Mouse (Mus musculus) heart, adult 11 months (tissue): ENCODE measurements around the gene Mn1.

ENCODE experiments used
- DNase-seq: peaks from one replicate; pipeline ENCODE4 v3.0.0; 2022

The Mn1 gene

DNA sequence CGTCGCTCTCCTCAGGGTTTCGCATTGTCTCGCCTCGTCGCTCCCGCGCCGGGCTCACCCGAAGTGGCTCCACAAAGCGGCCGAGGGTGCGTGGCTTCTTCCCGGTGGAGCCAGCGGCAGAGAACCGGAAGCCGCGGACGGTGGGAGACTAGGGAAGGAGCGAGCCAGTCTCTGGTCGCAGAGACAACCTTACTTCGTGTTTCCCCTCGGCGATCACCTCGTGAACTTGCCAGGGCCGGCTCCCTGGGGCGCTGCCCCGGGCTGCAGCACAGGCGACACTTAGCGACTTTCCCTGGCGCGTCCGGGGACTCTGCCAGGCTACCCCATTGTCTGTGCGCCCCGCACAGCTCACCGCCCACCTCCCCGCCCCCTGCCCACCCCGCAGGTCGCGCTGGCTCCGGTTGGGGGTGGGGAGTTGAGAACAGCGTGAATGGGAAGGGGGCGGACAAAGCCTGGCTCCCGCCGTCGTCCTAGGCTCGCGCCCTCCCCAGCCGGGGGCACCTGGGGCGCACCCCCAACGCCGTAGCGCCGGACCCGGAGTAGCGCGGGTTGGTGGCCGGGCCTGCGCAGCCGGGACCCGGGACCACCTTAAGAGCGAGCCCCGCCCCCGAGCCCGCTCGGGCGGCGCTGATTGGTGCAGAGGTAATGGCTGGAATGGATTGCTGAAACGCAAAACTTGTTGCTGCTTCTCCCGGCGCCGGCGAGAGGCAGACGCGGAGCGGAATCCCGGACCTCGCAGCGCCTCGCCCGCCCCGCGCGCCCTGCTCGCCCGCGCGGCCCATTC, at the start of gene Mn1:
Mn1 (plus strand) TSS at position 772 of the 784 bp plus-strand sequence.
- peak; percentile 99 for DNase-seq

DNA sequence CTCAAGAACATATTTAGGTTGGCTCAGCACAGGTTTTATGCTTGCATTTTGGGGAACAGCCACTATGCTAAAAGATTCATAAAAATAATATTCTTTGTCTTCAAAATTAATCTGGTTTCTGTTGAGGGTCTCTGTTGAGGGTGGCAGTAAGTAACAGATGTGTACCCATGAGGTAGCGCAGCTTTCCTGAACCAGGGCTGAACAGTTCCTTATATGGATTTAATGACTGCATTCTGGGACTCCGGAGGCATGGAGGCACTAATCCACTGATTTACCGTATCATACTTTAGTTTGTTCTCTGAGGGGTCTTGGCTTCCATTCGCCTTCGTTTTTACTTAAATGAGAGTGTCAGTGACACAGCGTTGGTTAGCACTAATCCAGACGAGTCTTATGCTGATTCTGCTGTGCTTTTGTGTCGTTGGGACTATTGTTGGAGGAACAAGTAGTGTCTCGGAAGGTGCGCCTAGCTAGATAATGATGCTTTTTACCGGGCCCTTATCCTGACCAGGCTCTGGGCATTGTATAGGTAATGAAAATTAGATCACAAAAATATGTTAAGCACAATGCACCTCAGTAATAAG, 49.1 kb upstream of the Mn1 start:
- no peak for DNase-seq

DNA sequence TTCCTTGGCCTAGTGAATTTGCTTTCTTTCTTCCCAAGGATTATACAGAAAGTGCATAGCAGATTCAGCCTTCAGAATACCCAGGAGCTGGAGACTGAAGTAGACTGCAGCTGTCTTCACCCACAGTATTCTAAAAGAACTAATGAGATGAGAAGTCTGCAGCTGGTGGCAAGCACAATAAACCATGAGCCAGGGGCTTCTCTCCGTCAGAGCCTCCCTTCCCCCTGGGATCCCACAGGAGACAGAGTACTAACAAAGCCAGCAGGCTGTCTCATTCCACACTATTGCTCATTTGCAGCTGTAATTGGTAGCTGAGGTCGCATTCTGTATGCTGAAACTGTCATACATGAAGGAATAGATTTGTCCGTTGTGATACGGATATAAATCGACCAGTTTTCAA, 48.6 kb upstream of the Mn1 start:
- DNase-seq: no peak

DNA sequence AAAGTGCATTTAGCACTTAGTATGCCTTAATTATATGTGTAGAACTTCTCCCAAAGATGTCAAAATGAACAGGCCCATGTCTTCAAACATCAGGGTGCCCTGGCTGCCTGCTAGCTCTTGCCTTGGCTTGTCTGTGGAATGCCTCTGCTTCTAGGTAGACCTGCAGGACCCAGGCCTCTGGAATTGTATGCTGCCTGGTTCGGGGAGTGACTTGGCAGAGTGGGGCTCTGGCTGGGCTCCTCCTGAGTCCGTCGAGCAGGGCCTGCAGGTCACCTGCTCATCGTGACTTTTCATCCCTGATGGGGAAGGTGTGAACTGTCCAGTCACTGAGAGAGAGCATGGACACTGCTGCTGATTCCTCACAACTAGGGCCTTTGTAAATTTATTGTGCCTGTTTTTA, 41.5 kb upstream of the Mn1 start:
- no peak for DNase-seq

DNA sequence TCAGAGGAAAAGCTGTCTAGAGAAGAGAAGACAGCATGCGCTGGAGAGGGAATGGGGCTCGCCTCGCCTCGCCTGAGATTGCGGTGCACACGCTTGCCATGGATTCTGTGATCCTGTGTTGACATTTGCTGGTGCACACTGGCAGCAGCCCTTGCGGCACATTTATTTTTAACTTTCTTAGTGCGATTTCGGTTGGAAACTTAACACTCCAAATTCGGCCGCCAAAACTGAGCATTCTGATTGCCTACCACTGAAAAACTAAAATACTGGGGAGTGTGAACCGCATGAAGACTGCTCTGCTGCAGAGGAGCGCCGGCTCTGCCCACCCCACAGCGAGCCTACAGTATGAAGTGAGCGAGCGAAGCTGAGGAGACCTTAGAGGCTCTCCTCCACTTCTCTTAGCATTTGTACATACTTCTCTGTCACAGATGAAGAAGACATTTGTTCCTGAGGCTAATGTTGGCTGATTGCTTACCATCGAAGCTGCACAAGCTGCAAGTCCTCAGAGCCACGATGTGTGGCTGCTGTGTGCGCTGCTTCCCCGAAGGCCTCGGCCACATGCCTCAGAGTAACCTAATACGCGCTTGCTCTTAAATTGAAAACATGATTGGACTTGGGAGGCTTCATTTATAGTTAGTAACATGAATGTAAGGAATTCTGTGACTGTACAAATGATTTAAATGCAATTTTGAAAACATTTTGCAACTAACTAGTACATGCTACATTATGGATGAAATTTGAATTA, 40.7 kb upstream of the Mn1 start:
- DNase-seq: no peak

DNA sequence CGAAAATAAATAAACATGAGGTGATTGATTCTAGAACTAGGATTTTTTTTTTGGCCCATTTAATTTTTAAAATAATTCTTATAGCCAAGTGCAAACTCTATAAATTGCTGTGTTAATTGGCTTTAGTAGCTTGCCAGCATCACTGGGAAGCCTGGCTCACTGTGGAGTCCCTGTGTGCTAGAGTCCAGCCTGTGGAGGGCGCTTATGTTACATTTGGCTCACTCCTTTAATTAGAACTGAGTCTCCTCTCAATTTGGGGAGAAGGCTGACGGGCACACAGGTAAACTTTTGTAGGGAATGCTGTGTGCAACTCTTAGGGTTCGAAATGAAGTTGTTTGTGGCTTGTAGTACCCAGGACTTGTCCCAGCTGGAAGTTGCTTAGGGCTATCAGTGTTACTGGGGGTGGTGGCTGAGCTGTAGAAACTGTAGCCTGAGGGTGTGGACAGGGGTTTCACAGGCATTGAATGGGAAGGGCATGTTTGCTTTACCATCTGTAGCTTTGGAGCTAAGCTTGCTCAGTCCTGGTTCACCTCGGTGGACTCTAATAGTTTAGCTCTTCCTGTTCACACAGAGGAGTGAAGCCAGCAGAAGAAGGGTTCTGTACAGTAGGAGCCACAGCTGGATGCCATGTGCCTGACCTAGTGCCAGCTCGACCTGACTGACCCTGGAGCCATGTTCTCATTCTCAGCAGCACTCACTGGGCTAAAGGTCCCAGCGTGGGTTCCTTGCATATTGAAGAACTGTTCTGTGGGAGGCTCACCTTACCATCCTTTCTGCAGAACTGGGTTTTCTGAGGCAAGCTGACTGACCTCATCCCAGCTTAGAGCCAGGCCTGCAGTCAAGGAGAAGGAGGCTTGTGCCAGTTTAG, 38.8 kb upstream of the Mn1 start:
- peak; percentile 94 for DNase-seq

DNA sequence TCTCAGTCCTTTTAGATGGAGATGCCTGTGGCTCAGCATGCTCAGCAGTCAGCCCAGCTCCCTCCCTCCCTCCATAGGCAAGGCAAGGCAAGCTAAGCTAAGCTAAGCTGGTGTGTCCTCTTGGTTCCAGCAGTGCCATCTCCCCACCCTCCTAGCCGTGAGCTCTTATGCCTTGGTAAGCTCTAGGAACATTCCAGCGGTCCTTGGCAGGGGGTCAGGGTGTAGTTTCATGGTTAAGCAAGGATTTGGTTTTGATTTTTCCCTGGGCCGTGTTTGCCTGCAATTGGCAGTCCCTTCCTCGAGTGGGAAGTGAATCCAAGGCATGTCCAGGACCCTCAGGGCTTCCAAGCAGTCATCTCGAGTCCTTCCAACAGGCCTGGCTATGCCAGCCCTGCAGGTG, 33.8 kb upstream of the Mn1 start:
- no peak for DNase-seq

DNA sequence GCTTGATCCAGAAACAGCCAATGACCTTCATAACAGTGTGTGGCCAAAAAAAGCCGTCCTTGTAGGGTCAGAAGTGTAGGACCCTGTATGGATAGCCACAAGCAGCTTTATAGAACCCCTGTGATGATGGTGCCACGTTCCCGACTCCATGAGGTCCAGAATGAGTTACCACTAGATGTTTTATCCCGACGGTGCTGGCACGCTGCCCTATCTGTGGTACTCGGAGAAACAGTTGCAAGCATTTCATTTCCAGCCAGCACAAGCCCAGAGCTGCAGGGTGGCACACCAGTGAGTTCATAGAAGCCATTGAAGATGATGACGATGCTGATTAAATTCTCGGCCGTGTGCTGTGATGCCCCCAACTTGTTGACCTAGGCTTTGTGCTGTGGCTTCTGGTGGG, 26.3 kb upstream of the Mn1 start:
- DNase-seq: peak; percentile 80

DNA sequence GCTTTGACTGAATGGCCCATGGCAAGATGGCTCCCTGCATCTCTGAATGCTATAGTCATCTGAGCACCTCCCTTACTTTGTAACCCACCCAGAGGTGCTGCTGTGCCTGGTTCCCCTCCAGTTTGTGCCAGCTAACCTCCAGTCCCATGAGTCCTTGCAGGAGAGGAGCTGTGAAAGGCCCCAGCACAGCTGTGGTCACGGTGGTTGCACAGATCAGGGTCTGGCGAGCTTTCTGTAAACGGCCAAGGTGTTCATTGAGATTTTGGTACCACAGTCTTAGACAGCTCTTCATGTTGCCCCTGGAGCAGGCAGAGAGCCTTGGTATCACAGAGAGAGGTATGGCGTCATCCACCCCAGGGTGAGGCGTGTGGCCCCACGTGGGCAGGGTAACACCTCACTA, 25.7 kb upstream of the Mn1 start:
- no peak for DNase-seq

DNA sequence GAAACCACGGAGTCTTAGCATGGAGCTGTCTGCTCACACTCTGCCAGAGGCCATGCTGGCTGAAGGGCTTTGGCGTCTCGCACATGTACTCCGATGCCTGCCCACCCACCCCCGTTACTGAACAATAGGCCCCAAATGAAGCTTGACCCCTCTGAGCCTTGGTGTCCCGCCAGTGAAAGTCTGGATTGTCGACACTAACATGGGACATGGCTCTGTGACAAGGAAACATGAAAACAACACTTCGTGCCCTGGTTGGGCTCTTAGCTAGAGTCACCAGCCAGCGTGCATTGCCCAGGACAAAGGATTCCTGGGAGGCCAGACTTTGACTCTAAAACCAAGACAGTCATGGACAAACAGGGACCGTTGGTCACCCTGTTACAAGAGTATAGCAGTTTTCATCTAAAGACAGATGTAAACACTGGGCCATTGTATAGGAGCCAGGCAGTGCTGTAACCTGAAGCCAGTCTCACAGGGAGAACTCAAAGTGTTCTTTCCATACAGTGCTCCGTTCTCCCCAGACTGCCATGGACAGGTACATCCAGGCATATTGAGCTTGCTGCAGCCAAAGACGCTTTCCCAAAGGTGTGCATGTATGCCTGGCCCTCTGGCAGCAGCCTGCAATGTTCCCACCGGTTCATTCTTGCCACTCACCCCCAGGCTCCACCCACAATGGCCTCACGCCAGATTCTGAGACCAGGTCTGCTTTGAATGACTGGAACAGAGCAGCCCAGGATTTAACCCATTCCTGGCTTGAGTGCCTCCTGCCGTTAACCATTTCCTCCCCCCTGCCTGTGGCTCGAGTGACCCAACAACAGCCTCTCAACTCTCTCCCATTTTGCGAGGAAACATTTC, 23.6 kb upstream of the Mn1 start:
- peak; percentile 95 for DNase-seq

DNA sequence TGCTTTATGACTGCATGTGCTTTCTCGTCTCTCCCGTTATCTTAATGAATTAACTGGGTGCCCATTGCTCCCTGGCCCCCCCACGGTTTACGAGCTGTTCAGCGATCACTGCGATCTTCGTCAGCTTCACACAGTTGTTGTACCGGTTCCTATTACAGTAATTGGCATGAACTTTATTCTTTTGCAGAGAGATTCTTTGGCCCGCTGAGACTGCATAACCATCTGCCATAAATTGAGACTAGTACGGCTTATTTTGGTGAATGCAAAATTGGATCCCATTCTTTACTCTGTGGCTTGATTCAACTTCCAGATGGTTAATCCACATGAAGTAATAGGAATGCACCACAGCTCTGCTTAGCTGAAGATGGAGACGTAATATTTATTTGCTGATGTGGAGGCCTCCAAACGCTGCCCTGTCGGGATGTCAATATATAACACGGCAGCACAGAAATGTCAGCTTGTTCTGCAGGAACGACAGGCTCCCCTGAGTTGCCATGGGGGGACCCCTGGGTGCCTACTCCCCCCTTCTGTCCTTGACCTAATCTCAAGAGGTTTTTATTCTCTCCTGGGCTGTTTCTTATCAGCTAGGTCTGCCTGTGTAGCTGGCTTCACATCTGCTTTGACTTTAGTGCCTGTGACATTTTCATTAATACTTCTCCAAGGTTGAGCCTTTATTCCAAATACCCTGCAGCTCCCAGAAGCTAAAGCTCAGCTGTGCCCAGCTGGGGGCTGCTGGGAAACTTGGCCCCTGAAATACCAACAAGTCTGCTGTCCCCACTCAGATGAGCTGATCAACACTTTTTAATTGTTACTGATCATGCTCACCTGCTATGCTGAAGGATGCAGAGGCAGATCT, 22.7 kb upstream of the Mn1 start:
- DNase-seq: peak; percentile 90

DNA sequence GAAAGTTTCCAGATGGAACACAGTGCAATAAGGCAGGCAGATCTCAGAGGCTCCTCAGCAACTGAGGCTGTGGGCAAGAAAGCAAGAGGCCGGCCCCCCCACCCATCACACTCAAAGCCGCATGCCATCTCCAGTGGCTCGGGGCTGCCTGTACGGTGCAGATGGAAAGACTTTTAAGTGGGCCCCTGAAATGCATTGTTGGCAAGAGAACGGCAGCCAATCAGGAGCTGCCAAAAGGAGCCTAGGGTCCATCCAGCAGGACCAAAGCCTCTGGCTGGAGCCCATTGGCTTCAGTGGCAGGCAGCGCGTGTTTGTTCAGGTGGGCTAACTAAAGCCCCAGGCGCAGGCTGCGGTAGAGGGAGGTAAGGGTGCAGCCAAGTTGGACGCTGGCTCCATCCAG, 21.4 kb upstream of the Mn1 start:
- no peak for DNase-seq

DNA sequence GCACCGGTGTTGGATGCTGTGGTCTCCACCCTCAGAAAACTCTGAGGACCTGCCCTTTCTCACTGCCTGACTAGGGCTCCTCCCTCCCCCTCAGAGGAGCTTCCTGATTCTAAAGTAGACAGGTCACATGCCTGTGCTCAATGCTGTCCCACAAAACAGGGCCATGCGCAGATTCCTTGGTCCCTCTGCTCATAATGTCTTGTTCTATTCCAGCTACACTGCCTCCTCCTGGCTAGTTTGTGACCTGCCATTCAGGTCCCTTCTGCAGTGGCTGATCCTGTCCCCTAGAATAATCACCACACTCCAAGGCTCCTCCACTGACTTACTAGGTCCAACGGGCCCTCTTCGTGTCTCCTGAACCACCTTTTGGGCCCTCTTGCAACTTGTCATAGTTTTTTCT, 21.0 kb upstream of the Mn1 start:
- DNase-seq: no peak

DNA sequence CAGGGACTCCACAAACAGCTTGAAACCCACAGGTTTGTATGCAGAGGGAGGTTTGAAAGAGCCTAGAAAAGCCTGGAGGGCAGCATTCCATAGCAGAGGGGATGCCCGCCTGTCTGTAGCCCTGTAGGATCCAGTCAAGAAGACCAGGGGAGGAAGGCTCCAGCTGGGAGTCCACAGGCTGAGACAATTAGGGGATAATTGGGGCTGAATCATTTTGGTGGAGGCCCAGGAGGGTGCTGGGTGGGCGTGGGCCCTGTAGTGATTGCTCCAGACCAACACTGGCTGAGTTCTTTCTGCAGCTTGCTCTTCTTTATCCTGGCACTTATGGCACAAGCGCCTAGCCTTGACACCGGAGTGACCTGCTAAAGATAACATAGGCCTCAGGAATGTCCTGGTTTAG, 18.7 kb upstream of the Mn1 start:
- peak; percentile 90 for DNase-seq

DNA sequence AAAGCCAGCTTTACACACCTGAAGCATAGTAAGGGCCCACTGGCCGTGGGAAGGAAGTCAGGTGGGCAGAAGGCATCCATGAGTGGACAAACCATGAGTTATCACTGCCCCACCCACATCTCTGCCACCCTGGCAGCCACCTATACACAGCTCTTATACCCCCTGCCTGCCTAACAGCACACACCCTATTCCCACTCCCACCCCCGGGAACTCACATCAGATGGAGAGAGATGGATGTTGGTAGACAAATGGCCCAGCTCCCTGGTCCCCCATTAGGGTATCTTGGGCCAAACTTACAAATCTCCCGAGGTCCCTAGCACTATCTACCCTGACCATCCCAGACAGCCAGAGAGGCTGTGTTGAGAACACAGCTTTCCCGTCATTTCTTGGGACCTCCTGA, 17.9 kb upstream of the Mn1 start:
- DNase-seq: peak; percentile 90

DNA sequence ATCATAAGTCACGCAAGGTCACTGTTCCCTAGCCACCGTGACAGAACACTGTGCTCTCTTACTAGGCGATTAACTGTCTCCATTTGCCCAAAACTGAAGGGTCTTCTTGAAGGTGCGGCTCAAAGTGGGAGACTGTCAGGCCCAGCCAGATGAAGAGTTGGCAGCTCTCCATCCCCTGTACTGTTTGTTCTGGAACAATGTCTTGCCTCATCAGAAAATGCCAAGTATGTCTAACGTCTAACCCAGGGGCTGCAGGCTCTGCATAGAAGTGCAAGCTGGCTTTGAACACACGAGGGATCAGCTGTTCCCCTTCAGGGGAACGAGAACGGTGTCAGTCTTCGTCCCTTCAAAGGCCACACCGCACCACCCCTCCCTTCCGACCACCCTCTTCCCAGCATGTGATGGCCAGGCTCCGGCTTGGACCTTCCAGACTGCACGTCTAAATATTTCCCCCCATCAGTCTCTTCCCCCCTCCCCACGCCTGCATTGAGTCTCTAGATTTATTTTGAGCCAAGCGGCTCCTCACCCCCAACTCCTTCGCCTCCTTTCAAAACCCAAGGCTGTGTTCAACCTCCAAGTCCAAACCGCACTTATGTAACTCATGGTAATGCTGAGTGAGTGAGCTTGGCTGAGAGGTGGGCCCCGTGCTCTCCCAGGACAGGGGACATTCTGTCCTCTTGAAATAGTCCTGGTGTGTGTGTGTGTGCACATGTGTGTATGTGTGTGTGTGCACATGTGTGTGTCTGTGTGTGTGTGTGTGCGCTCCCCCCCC, 15.1 kb upstream of the Mn1 start:
- DNase-seq: peak; percentile 98

DNA sequence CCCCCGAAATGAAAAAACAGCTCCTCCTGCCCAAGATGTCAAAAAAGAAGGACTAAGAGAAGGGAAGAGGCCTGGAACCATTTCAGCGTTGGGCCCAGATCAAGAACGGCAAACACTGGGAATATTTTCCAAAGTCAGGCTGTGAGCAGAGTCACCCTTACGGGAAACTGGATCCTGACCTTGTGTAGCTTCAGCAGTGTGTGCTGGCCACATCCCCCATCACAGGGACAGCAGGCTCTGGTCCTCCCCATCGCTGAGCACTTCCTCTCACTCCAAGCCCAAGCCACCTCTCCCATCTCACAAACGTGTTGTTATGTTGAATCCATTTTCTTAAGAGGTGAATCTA, 14.5 kb upstream of the Mn1 start:
- DNase-seq: peak; percentile 97

DNA sequence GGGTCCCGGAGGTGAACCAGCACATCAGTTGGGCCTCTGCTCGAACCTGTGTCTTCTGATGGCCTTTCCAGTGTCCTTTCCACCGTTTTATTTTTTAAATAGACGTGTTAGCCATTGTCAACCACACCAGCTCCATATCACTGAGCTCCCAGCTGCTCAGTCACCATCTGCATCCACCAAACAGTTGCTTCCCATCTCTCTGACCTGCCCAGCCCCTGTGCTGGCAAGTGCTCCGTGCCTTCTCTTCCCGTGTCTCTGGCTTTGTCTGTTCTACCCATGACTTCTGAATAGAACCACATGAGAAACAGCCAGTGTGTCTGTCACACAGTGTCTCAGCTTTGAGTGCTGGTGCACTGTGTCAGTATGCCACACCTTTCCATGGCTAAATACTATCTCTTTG, 12.4 kb upstream of the Mn1 start:
- peak; percentile 89 for DNase-seq

DNA sequence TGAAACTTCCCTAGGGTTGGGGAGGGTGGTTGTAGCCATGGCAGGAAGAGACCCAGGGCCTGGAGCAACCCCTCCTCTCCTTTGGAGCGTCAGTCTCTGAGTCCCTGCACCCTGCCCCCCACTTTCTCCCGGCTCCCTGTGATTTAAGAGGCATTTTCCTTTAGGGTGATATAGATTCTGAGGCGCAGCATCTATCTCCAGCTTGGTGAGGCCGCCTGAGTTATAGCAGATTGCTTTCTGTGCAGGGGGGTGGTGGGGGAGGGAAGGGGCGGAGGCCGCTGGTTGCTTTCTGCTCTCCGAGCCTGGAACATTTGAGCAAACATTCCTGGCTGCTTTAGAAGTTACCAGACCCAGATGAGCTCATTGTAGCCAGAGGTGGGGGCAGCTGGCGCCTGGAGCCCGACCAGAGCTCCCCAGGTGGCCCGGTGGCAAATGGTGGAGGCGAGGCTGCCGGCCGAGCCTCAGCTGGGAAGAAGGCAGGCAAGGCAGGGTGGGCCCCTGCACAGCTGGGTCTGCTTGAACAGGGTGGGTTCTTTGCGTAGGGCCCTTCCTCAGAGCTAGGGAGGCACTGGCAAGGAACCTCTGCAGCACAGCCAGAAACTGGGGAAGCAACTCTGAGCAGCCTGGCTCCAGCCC, 8.6 kb upstream of the Mn1 start:
- DNase-seq: peak; percentile 97
